Mouse (Mus musculus): ENCODE measurements around the gene Ccdc102a.

The Ccdc102a gene

GRCm38 (mm10) chr8:94907591-94908300, 10.2 kb downstream of the Ccdc102a start:
- TF ChIP-seq GATA4 (IDR thresholded peaks at IDR 0.05; ENCODE audit: insufficient replicate concordance, low read length) = no peak

GRCm38 (mm10) chr8:94904450-94905175, 13.3 kb downstream of the Ccdc102a start:
- no peak; the same call in 1 of the 2 replicates for TF ChIP-seq GATA4 (IDR thresholded peaks at IDR 0.05; ENCODE audit: insufficient replicate concordance, low read length)

GRCm38 (mm10) chr8:94903709-94904108, 14.2 kb downstream of the Ccdc102a start:
- no peak for TF ChIP-seq GATA4 (IDR thresholded peaks at IDR 0.05; ENCODE audit: insufficient replicate concordance, low read length)

GRCm38 (mm10) chr8:94901031-94901430, 16.9 kb downstream of the Ccdc102a start:
- no peak for TF ChIP-seq GATA4 (IDR thresholded peaks at IDR 0.05; ENCODE audit: insufficient replicate concordance, low read length)

GRCm38 (mm10) chr8:94900617-94901016, 17.3 kb downstream of the Ccdc102a start:
- no peak for TF ChIP-seq GATA4 (IDR thresholded peaks at IDR 0.05; ENCODE audit: insufficient replicate concordance, low read length)

- no peak for TF ChIP-seq GATA4 (IDR thresholded peaks at IDR 0.05; ENCODE audit: insufficient replicate concordance, low read length)
Observed at GRCm38 (mm10) chr8:94899262-94899661, 18.6 kb downstream of the Ccdc102a start.

GRCm38 (mm10) chr8:94892917-94893316, 25.0 kb downstream of the Ccdc102a start:
- TF ChIP-seq GATA4 (IDR thresholded peaks at IDR 0.05; ENCODE audit: insufficient replicate concordance, low read length) = no peak

GRCm38 (mm10) chr8:94888383-94889036, 29.4 kb downstream of the Ccdc102a start:
- TF ChIP-seq GATA4 (IDR thresholded peaks at IDR 0.05; ENCODE audit: insufficient replicate concordance, low read length) = no peak

GRCm38 (mm10) chr8:94880742-94881141, 37.2 kb downstream of the Ccdc102a start:
- TF ChIP-seq GATA4 (IDR thresholded peaks at IDR 0.05; ENCODE audit: insufficient replicate concordance, low read length) = no peak

- TF ChIP-seq GATA4 (IDR thresholded peaks at IDR 0.05; ENCODE audit: insufficient replicate concordance, low read length) = no peak
Observed at GRCm38 (mm10) chr8:94876820-94877219, 41.1 kb downstream of the Ccdc102a start.

GRCm38 (mm10) chr8:94876197-94876730, 41.6 kb downstream of the Ccdc102a start, which contains the start of gene Dok4:
TSS of gene Dok4 (minus strand) at chr8:94876330.
- no peak for TF ChIP-seq GATA4 (IDR thresholded peaks at IDR 0.05; ENCODE audit: insufficient replicate concordance, low read length)

- no peak for TF ChIP-seq GATA4 (IDR thresholded peaks at IDR 0.05; ENCODE audit: insufficient replicate concordance, low read length)
Observed at GRCm38 (mm10) chr8:94875871-94876150, 42.1 kb downstream of the Ccdc102a start.

GRCm38 (mm10) chr8:94875096-94875870, 42.6 kb downstream of the Ccdc102a start:
- no peak for TF ChIP-seq GATA4 (IDR thresholded peaks at IDR 0.05; ENCODE audit: insufficient replicate concordance, low read length)

- TF ChIP-seq GATA4 (IDR thresholded peaks at IDR 0.05; ENCODE audit: insufficient replicate concordance, low read length) = no peak
Observed at GRCm38 (mm10) chr8:94874358-94874757, 43.5 kb downstream of the Ccdc102a start.

- TF ChIP-seq GATA4 (IDR thresholded peaks at IDR 0.05; ENCODE audit: insufficient replicate concordance, low read length) = no peak
Observed at GRCm38 (mm10) chr8:94872576-94872975, 45.3 kb downstream of the Ccdc102a start.
